Mouse (Mus musculus) stomach, embryonic 14.5 days (tissue): ENCODE measurements around the gene Best3. TPM values are rescaled to one million over a fixed set of nuclear protein-coding genes. Genes with fewer than 3 reads are reported as not detected.
A peak's percentile ranks its signal among the peaks of the same experiment; 100 is the strongest.
"Not testable (repeated sequence)": the region's sequence is repeated elsewhere in the genome, so short reads cannot be mapped to it uniquely, and the experiment has no call there.

Experiments used
- ATAC-seq: fragments of 200-750 bp; cut with Nextera tagmentation; 2 replicates; pipeline ENCODE4 v1.8.0; 2017; ENCODE audit warnings: low read depth, moderate TSS enrichment; ENCODE audit not compliant: insufficient number of reproducible peaks, insufficient read depth, low FRiP score
- H3K27ac ChIP-seq: fragments of 300-500 bp; sonication (generic); 2 replicates; pipeline ENCODE4 v1.5.1; 2014; ENCODE audit warnings: mild to moderate bottlenecking, low read length, moderate library complexity, mixed read lengths
- H3K27me3 ChIP-seq: fragments of 300-500 bp; sonication (generic); 2 replicates; pipeline ENCODE4 v1.6.1; 2014; ENCODE audit warnings: low read length, control low read depth, mixed read lengths; ENCODE audit not compliant: control insufficient read depth, insufficient read depth
- H3K36me3 ChIP-seq: fragments of 300-500 bp; sonication (generic); 2 replicates; pipeline ENCODE4 v1.6.1; 2014; ENCODE audit warnings: mild to moderate bottlenecking, control low read depth, low read length, moderate library complexity, mixed read lengths; ENCODE audit not compliant: control insufficient read depth, insufficient read depth
- H3K4me1 ChIP-seq: fragments of 300-500 bp; sonication (generic); 2 replicates; pipeline ENCODE4 v1.6.1; 2014; ENCODE audit warnings: low read length, control low read depth, mixed read lengths; ENCODE audit not compliant: control insufficient read depth, insufficient read depth
- H3K4me2 ChIP-seq: fragments of 300-500 bp; sonication (generic); replicated peaks from 2 replicates; pipeline ENCODE4 v1.6.1; 2014; ENCODE audit warnings: low read depth, low read length, control low read depth
- H3K4me3 ChIP-seq: fragments of 300-500 bp; sonication (generic); 2 replicates; pipeline ENCODE4 v1.5.1; 2014; ENCODE audit warnings: low read depth, low read length, control low read depth
- H3K9ac ChIP-seq: fragments of 300-500 bp; sonication (generic); replicated peaks from 2 replicates; pipeline ENCODE4 v1.6.1; 2014; ENCODE audit warnings: low read depth, mild to moderate bottlenecking, control low read depth, low read length, moderate library complexity, mixed read lengths
- H3K9me3 ChIP-seq: fragments of 300-500 bp; sonication (generic); 2 replicates; pipeline ENCODE4 v1.6.1; 2016; ENCODE audit warnings: low read depth, low read length, control low read depth; ENCODE audit not compliant: control insufficient read depth
- WGBS: fragments of 180-500 bp; shearing (Covaris S2); extraction: QIAGEN DNeasy Blood & Tissue Kit; methylation state at CpG from one replicate; pipeline ENCODE4 v1.1.7; 2014; 5-methylcytosine and 5-hydroxymethylcytosine counted together
- polyA plus RNA-seq: library from polyadenylated mRNA; unstranded; fragments of >200 nt; fragmentation: Nextera tagmentation; extraction: Ambion mirVana; gene quantifications from 2 replicates; pipeline ENCODE4 v1.2.1, GENCODE M21; 2014

Best3 gene
- polyA plus RNA-seq, 1 experiment from 2014 or later = not detected

- not testable (repeated sequence) for H3K27ac ChIP-seq, H3K36me3 ChIP-seq, H3K4me3 ChIP-seq, H3K27me3 ChIP-seq, H3K4me1 ChIP-seq, ATAC-seq, H3K9ac ChIP-seq, H3K4me2 ChIP-seq, H3K9me3 ChIP-seq
These were observed 39.7 kb downstream of the Best3 start for GRCm38 (mm10) chr10:117025776-117026175.

- Histone ChIP-seq H3K27me3 (0 out of 2 replicates have a peak, but pooled peaks cover 5% of the 10 kb centered on the region), H3K4me2 (no peak overlapping the region), H3K4me3 (no peak overlapping the region), H3K4me1 (no peaks in the 10 kb centered on the region), H3K36me3 (no peaks in the 10 kb centered on the region), H3K9me3 (no peaks in the 10 kb centered on the region), H3K9ac (no peak overlapping the region), H3K27ac (no peak overlapping the region)
- no peak for ATAC-seq
- 82% methylated on average over 8 of the region's 8 CpGs for WGBS
These were observed 40.1 kb downstream of the Best3 start for GRCm38 (mm10) chr10:117026176-117026575.

GRCm38 (mm10) chr10:117031160-117031559, 45.0 kb downstream of the Best3 start:
- H3K9ac ChIP-seq = no peak overlapping the region
- ATAC-seq = no peak
- H3K36me3 ChIP-seq = no peaks in the 10 kb centered on the region
- H3K27ac ChIP-seq = no peak overlapping the region
- H3K9me3 ChIP-seq = no peaks in the 10 kb centered on the region
- no peaks in the 10 kb centered on the region for H3K27me3 ChIP-seq
- H3K4me3 ChIP-seq = no peak overlapping the region
- H3K4me1 ChIP-seq = no peaks in the 10 kb centered on the region
- H3K4me2 ChIP-seq = no peak overlapping the region
- 95% methylated on average over 3 of the region's 3 CpGs for WGBS

- ATAC-seq = no peak
- H3K9me3 ChIP-seq = no peaks in the 10 kb centered on the region
- no peaks in the 10 kb centered on the region for H3K4me1 ChIP-seq
- H3K36me3 ChIP-seq = no peaks in the 10 kb centered on the region
- H3K4me3 ChIP-seq = no peak overlapping the region
- no peak overlapping the region for H3K9ac ChIP-seq
- no peak overlapping the region for H3K4me2 ChIP-seq
- no peaks in the 10 kb centered on the region for H3K27me3 ChIP-seq
- 19% methylated on average over 8 of the region's 8 CpGs for WGBS
- no peak overlapping the region for H3K27ac ChIP-seq
These were observed 47.7 kb downstream of the Best3 start for GRCm38 (mm10) chr10:117033785-117034184.

GRCm38 (mm10) chr10:117040355-117040754, 54.2 kb downstream of the Best3 start:
- WGBS = 68% methylated on average over 6 of the region's 6 CpGs
- no peak for ATAC-seq
- Histone ChIP-seq H3K4me3 (no peak overlapping the region), H3K4me2 (no peak overlapping the region), H3K27ac (no peak overlapping the region), H3K9me3 (no peaks in the 10 kb centered on the region), H3K4me1 (no peaks in the 10 kb centered on the region), H3K27me3 (no peaks in the 10 kb centered on the region), H3K9ac (no peak overlapping the region), H3K36me3 (no peaks in the 10 kb centered on the region)

- Histone ChIP-seq H3K9me3 (no peaks in the 10 kb centered on the region), H3K9ac (no peak overlapping the region), H3K27ac (no peak overlapping the region), H3K27me3 (no peaks in the 10 kb centered on the region), H3K4me2 (no peak overlapping the region), H3K36me3 (no peaks in the 10 kb centered on the region), H3K4me3 (no peak overlapping the region), H3K4me1 (0 out of 2 replicates have a peak, but pooled peaks cover 5% of the 10 kb centered on the region)
- 79% methylated on average over 14 of the region's 14 CpGs for WGBS
- ATAC-seq = no peak
These were observed 56.2 kb downstream of the Best3 start for GRCm38 (mm10) chr10:117042295-117042694.

GRCm38 (mm10) chr10:117043497-117044166, 57.5 kb downstream of the Best3 start:
- not testable (repeated sequence) for H3K9ac ChIP-seq, H3K4me3 ChIP-seq, H3K27ac ChIP-seq, H3K4me1 ChIP-seq, H3K27me3 ChIP-seq, H3K36me3 ChIP-seq, H3K9me3 ChIP-seq, ATAC-seq
- 36% methylated on average over 16 of the region's 16 CpGs for WGBS
- H3K4me2 ChIP-seq = 0 out of 2 replicates have a peak overlapping the region, but pooled peaks have one; percentile 16

- Histone ChIP-seq H3K27ac (no peak within 1 kb of the TSS), H3K9me3 (no peaks in the 10 kb centered on the region), H3K4me3 (no peak within 1 kb of the TSS), H3K9ac (no peak within 1 kb of the TSS; the same call in 1 of the 2 replicates), H3K27me3 (no peaks in the 10 kb centered on the region), H3K4me1 (0 out of 2 replicates have a peak, but pooled peaks cover 5% of the 10 kb centered on the region), H3K4me2 (peak within 1 kb of the TSS; percentile 29), H3K36me3 (peaks cover 14% of the 10 kb centered on the region; the same call in 1 of the 2 replicates)
- 42% methylated on average over 40 of the region's 40 CpGs for WGBS
- ATAC-seq = no peak; the same call in 1 of the 2 replicates
These were observed 59.3 kb downstream of the Best3 start, which contains the start of gene Lrrc10 for GRCm38 (mm10) chr10:117045175-117046056. Gene Lrrc10, plus strand, starts transcription at chr10:117045341.
